Mouse (Mus musculus) hindlimb bud, embryonic 11.5 days (tissue): ENCODE measurements around the gene Sez6l.

ENCODE experiments used
- DNase-seq: peaks from one replicate; pipeline ENCODE4 v3.0.0-alpha.2; 2012; ENCODE audit warnings: low read depth, low spot score; ENCODE audit errors: extremely low spot score

Gene Sez6l

GRCm38 (mm10) chr5:112499918-112500682 lies 76.9 kb downstream of the Sez6l start:
- no peak for DNase-seq

GRCm38 (mm10) chr5:112498921-112499917 lies 77.8 kb downstream of the Sez6l start:
- DNase-seq, result no peak

GRCm38 (mm10) chr5:112496753-112497369 lies 80.1 kb downstream of the Sez6l start:
- no peak for DNase-seq

GRCm38 (mm10) chr5:112493492-112493891 lies 83.5 kb downstream of the Sez6l start:
- DNase-seq, result no peak

GRCm38 (mm10) chr5:112491489-112491888 lies 85.5 kb downstream of the Sez6l start:
- no peak for DNase-seq

- no peak for DNase-seq
Observed at GRCm38 (mm10) chr5:112488101-112488776, 88.7 kb downstream of the Sez6l start.

- no peak for DNase-seq
Observed at GRCm38 (mm10) chr5:112487504-112487903, 89.5 kb downstream of the Sez6l start.

- no peak for DNase-seq
Observed at GRCm38 (mm10) chr5:112486415-112486814, 90.6 kb downstream of the Sez6l start.

- DNase-seq, result no peak
Observed at GRCm38 (mm10) chr5:112484924-112485715, 91.9 kb downstream of the Sez6l start.

- no peak for DNase-seq
Observed at GRCm38 (mm10) chr5:112483030-112483429, 94.0 kb downstream of the Sez6l start.

- no peak for DNase-seq
Observed at GRCm38 (mm10) chr5:112482551-112482950, 94.4 kb downstream of the Sez6l start.

GRCm38 (mm10) chr5:112481946-112482410 lies 95.0 kb downstream of the Sez6l start:
- DNase-seq, result no peak

- DNase-seq, result no peak
Observed at GRCm38 (mm10) chr5:112473453-112473852, 103.5 kb downstream of the Sez6l start.

- DNase-seq, result no peak
Observed at GRCm38 (mm10) chr5:112470144-112470543, 106.8 kb downstream of the Sez6l start.

GRCm38 (mm10) chr5:112468986-112469581 lies 107.9 kb downstream of the Sez6l start:
- no peak for DNase-seq

- no peak for DNase-seq
Observed at GRCm38 (mm10) chr5:112466331-112466730, 110.7 kb downstream of the Sez6l start.

- DNase-seq, result no peak
Observed at GRCm38 (mm10) chr5:112459903-112460302, 117.1 kb downstream of the Sez6l start.

- DNase-seq, result no peak
Observed at GRCm38 (mm10) chr5:112454966-112455555, 121.9 kb downstream of the Sez6l start.

- no peak for DNase-seq
Observed at GRCm38 (mm10) chr5:112453088-112453487, 123.9 kb downstream of the Sez6l start.
